Comparison of ENCODE assay signal across 1 mouse cellular context in genomic region chr1:172368768-172369418, GRCm38 (mm10).
TF ChIP-seq lines count a peak whose summit lies in the region.

No protein-coding gene starts in this region.

TF ChIP-seq in CH12.LX, 34 proteins besides CTCF, POLR2A, EP300 and RAD21 (continued from another document):
- no peak for TF ChIP-seq SIN3A (IDR thresholded peaks at IDR 0.05; ENCODE audit: low read length)
- TF ChIP-seq SMC3 (IDR thresholded peaks at IDR 0.05; ENCODE audit: low read depth, low read length), result no peak; the same call in 1 of the 2 replicates
- no peak for TF ChIP-seq GABPA (IDR thresholded peaks at IDR 0.05; ENCODE audit: insufficient replicate concordance, low read depth, low read length)
- no peak for TF ChIP-seq ETS1 (conservative IDR thresholded peaks at IDR 0.05; ENCODE audit: low read depth, low read length)
- no peak for TF ChIP-seq ZKSCAN1 (IDR thresholded peaks at IDR 0.05; ENCODE audit: borderline replicate concordance, low read depth, low read length)
- TF ChIP-seq MEF2A (IDR thresholded peaks at IDR 0.05; ENCODE audit: borderline replicate concordance, low read depth, low read length), result no peak
